Mouse (Mus musculus) brain, embryonic 14.5 days (tissue): ENCODE measurements at regions not wholly inside any gene's neighbourhood (a gene's known extent, or its start where the extent isn't known, plus 50 kb on each side); places are given as distances from the start of the nearest gene placed in this dataset.

Source experiments
- CTCF ChIP-seq: fragments of 200-500 bp; IDR thresholded peaks from 2 replicates; pipeline ENCODE4 v1.5.1; 2012; ENCODE audit warnings: inconsistent platforms, mild to moderate bottlenecking, moderate library complexity, borderline replicate concordance; ENCODE audit not compliant: insufficient read depth, insufficient read length; ENCODE audit errors: extremely low read depth
- POLR2A ChIP-seq: fragments of 200-500 bp; IDR thresholded peaks from 2 replicates; pipeline ENCODE4 v1.6.1; 2012; ENCODE audit warnings: mild to moderate bottlenecking, inconsistent platforms, borderline replicate concordance; ENCODE audit not compliant: poor library complexity, insufficient read depth, insufficient read length, severe bottlenecking; ENCODE audit errors: extremely low read depth

DNA sequence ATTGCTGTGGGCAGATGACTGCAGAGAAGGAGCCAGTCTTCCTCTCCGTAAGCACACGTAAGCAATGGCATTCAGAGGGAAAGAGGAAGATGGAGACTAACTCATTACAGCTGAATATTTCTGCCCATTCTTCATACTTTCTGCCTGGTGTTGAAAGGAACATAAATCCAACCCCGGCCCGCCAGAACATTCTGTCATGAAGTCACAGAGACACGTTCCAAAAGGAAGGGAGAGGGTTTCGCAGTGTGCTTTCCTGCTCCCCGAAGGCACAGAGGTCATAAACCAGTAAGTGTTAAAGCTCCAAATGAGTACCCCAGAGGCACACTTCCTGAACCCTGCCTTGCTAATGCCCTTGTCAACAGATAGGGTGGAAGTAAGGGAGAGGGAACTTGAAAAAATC lies 51.5 kb upstream of the Erg start:
- TF ChIP-seq CTCF (no peak), POLR2A (no peak)
